Mouse (Mus musculus) intestine, embryonic 15.5 days (tissue): ENCODE results near the gene Gm3573. TPM values are rescaled to one million over a fixed set of nuclear protein-coding genes. Genes with fewer than 3 reads are reported as not detected.
"Not testable (repeated sequence)": the region's sequence is repeated elsewhere in the genome, so short reads cannot be mapped to it uniquely, and the experiment has no call there.

ENCODE experiments used
- ATAC-seq: fragments of 200-750 bp; cut with Nextera tagmentation; 2 replicates; pipeline ENCODE4 v1.8.0; 2017; ENCODE audit warnings: moderate TSS enrichment, moderate library complexity
- H3K27ac ChIP-seq: fragments of 300-500 bp; sonication (generic); 2 replicates; pipeline ENCODE4 v1.5.1; 2015; ENCODE audit warnings: mild to moderate bottlenecking, inconsistent platforms
- H3K27me3 ChIP-seq: fragments of 300-500 bp; sonication (generic); replicated peaks from 2 replicates; pipeline ENCODE4 v1.6.1; 2015; ENCODE audit warnings: inconsistent platforms
- H3K36me3 ChIP-seq: fragments of 300-500 bp; sonication (generic); 2 replicates; pipeline ENCODE4 v1.6.1; 2015; ENCODE audit warnings: inconsistent platforms
- H3K4me1 ChIP-seq: fragments of 300-500 bp; sonication (generic); replicated peaks from 2 replicates; pipeline ENCODE4 v1.6.1; 2015; ENCODE audit warnings: inconsistent platforms
- H3K4me2 ChIP-seq: fragments of 300-500 bp; sonication (generic); replicated peaks from 2 replicates; pipeline ENCODE4 v1.6.1; 2015; ENCODE audit warnings: mild to moderate bottlenecking, inconsistent platforms
- H3K4me3 ChIP-seq: fragments of 300-500 bp; sonication (generic); replicated peaks from 2 replicates; pipeline ENCODE4 v1.5.1; 2015; ENCODE audit warnings: inconsistent platforms
- H3K9ac ChIP-seq: fragments of 300-500 bp; sonication (generic); 2 replicates; pipeline ENCODE4 v1.6.1; 2015; ENCODE audit warnings: inconsistent platforms
- H3K9me3 ChIP-seq: fragments of 300-500 bp; sonication (generic); 2 replicates; pipeline ENCODE4 v1.6.1; 2016; ENCODE audit warnings: inconsistent platforms
- WGBS: fragments of 180-500 bp; shearing (Covaris S2); methylation state at CpG from one replicate; pipeline ENCODE4 v1.1.7; 2015; 5-methylcytosine and 5-hydroxymethylcytosine counted together
- polyA plus RNA-seq: library from polyadenylated mRNA; unstranded; fragments of >200 nt; fragmentation: Nextera tagmentation; extraction: Ambion mirVana; gene quantifications from 2 replicates; pipeline ENCODE4 v1.2.1, GENCODE M21; 2015

Gm3573 gene
- polyA plus RNA-seq, result not detected in 2 replicates

- H3K36me3 ChIP-seq, H3K27ac ChIP-seq, H3K9me3 ChIP-seq, H3K4me2 ChIP-seq, H3K4me1 ChIP-seq, ATAC-seq, H3K4me3 ChIP-seq, H3K9ac ChIP-seq, H3K27me3 ChIP-seq: not testable (repeated sequence)
- no CpG with 5 or more reads among the region's 1 CpGs for WGBS
Observed at GRCm38 (mm10) chr14:42190691-42191090, at the start of gene Gm3573. Gene Gm3573, minus strand, starts transcription at chr14:42190791.

GRCm38 (mm10) chr14:42216766-42217537, 26.4 kb upstream of the Gm3573 start:
- H3K4me1 ChIP-seq, H3K9me3 ChIP-seq, H3K4me2 ChIP-seq, H3K36me3 ChIP-seq, H3K4me3 ChIP-seq, ATAC-seq, H3K9ac ChIP-seq, H3K27ac ChIP-seq, H3K27me3 ChIP-seq: not testable (repeated sequence)
- 82% methylated on average over 8 of the region's 10 CpGs for WGBS

- not testable (repeated sequence) for H3K27me3 ChIP-seq, H3K4me3 ChIP-seq, H3K9ac ChIP-seq, ATAC-seq, H3K4me2 ChIP-seq, H3K4me1 ChIP-seq, H3K36me3 ChIP-seq, H3K27ac ChIP-seq, H3K9me3 ChIP-seq
- 85% methylated on average over 3 of the region's 3 CpGs for WGBS
Observed at GRCm38 (mm10) chr14:42183936-42184335, 6.7 kb downstream of the Gm3573 start.

GRCm38 (mm10) chr14:42162522-42162921, 28.1 kb downstream of the Gm3573 start, which contains the start of gene Gm17027:
Gene Gm17027, minus strand, starts transcription at chr14:42162622.
- ATAC-seq, H3K4me1 ChIP-seq, H3K36me3 ChIP-seq, H3K4me2 ChIP-seq, H3K4me3 ChIP-seq, H3K27me3 ChIP-seq, H3K9ac ChIP-seq, H3K9me3 ChIP-seq, H3K27ac ChIP-seq: not testable (repeated sequence)
- 62% methylated on average over 2 of the region's 2 CpGs for WGBS

Other genes with a start within 250 kb of the Gm3573 start
- not detected in 2 replicates for gene 1700024B05Rik, start 246.8 kb downstream of the Gm3573 start, polyA plus RNA-seq
- not detected in 2 replicates for gene Gm6401, start 222.9 kb downstream of the Gm3573 start, polyA plus RNA-seq
- gene Gm3543, start 207.5 kb downstream of the Gm3573 start, polyA plus RNA-seq, result not detected in 2 replicates
- not detected in 2 replicates for gene Gm7951, start 73.4 kb downstream of the Gm3573 start, polyA plus RNA-seq
- not detected in 2 replicates for gene Gm17027, start 28.2 kb downstream of the Gm3573 start, polyA plus RNA-seq
- not detected in 2 replicates for gene Gm17026, start 69.3 kb upstream of the Gm3573 start, polyA plus RNA-seq
- not detected in 2 replicates for gene Gm9611, start 106.6 kb upstream of the Gm3573 start, polyA plus RNA-seq
- not detected in 2 replicates for gene Gm7995, start 119.4 kb upstream of the Gm3573 start, polyA plus RNA-seq
- not detected in 2 replicates for gene Gm8005, start 248.9 kb upstream of the Gm3573 start, polyA plus RNA-seq